Mouse (Mus musculus) heart, adult 2 months (tissue): ENCODE data around the gene 9930022D16Rik.

Experiments used
- CTCF ChIP-seq: fragments of 200-600 bp; IDR thresholded peaks from 2 replicates; pipeline ENCODE4 v1.8.1; 2022; ENCODE audit warnings: antibody characterized with exemption, mild to moderate bottlenecking, moderate library complexity
- POLR2A ChIP-seq: fragments of 200-500 bp; IDR thresholded peaks from 2 replicates; pipeline ENCODE4 v1.6.1; 2011; ENCODE audit warnings: mild to moderate bottlenecking, low read depth, low read length, control low read depth; ENCODE audit not compliant: insufficient read depth

- TF ChIP-seq CTCF (no peak), POLR2A (no peak)
Measured at GRCm38 (mm10) chr11:109395291-109395690, 18.4 kb upstream of the 9930022D16Rik start.
